Mouse (Mus musculus) megakaryocyte, embryonic 14.5 days (primary cell): ENCODE measurements around the gene Clec3a. TPM values are rescaled to one million over a fixed set of nuclear protein-coding genes. Genes with fewer than 3 reads are reported as not detected.

Source experiments
- H3K27me3 ChIP-seq: replicated peaks from 2 replicates; pipeline ENCODE3; 2012; ENCODE audit warnings: inconsistent platforms
- H3K36me3 ChIP-seq: replicated peaks from 2 replicates; pipeline ENCODE3; 2012; ENCODE audit warnings: low read length, inconsistent platforms, mixed read lengths
- H3K4me1 ChIP-seq: 2 replicates; pipeline ENCODE4 v1.6.1; 2012; ENCODE audit warnings: inconsistent platforms
- H3K4me3 ChIP-seq: replicated peaks from 2 replicates; pipeline ENCODE3; 2012; ENCODE audit warnings: moderate library complexity, mild to moderate bottlenecking, inconsistent platforms
- H3K9me3 ChIP-seq: 2 replicates; pipeline ENCODE4 v1.6.1; 2012; ENCODE audit warnings: inconsistent platforms
- FLI1 ChIP-seq: IDR thresholded peaks from 2 replicates; pipeline ENCODE4 v1.6.1; 2012; ENCODE audit warnings: low read length, inconsistent platforms, mixed read lengths
- GATA1 ChIP-seq: IDR thresholded peaks from 3 replicates; pipeline ENCODE4 v1.6.1; 2012; ENCODE audit warnings: mixed read lengths, low read length, inconsistent platforms, borderline replicate concordance
- polyA plus RNA-seq: library from polyadenylated mRNA; stranded (reverse); fragments of >175 nt; gene quantifications from 2 replicates; pipeline ENCODE4 v1.2.3, GENCODE M21; 2012; ENCODE audit warnings: low replicate concordance; ENCODE audit not compliant: insufficient read depth

Gene Clec3a
- polyA plus RNA-seq, 1 experiment = not detected

- Histone ChIP-seq H3K9me3 (peaks cover 15% of the 10 kb centered on the region), H3K4me1 (no peaks in the 10 kb centered on the region), H3K27me3 (peaks cover 2% of the 10 kb centered on the region), H3K36me3 (no peaks in the 10 kb centered on the region), H3K4me3 (no peak overlapping the region)
- TF ChIP-seq GATA1 (no peak), FLI1 (no peak)
Measured at GRCm38 (mm10) chr8:114418486-114418885, 600 bp downstream of the Clec3a start.

GRCm38 (mm10) chr8:114418904-114419303, 1.0 kb downstream of the Clec3a start:
- H3K27me3 ChIP-seq = peaks cover 2% of the 10 kb centered on the region
- H3K9me3 ChIP-seq = peaks cover 14% of the 10 kb centered on the region
- no peaks in the 10 kb centered on the region for H3K4me1 ChIP-seq
- no peak overlapping the region for H3K4me3 ChIP-seq
- TF ChIP-seq GATA1 = no peak
- no peaks in the 10 kb centered on the region for H3K36me3 ChIP-seq

- no peaks in the 10 kb centered on the region for H3K4me1 ChIP-seq
- no peak for TF ChIP-seq GATA1
- no peak for TF ChIP-seq FLI1
- no peaks in the 10 kb centered on the region for H3K36me3 ChIP-seq
- peaks cover 2% of the 10 kb centered on the region for H3K27me3 ChIP-seq
- H3K9me3 ChIP-seq = peaks cover 13% of the 10 kb centered on the region; the same call in 1 of the 2 replicates
- no peak overlapping the region for H3K4me3 ChIP-seq
Measured at GRCm38 (mm10) chr8:114421544-114421943, 3.7 kb downstream of the Clec3a start.

GRCm38 (mm10) chr8:114438236-114438635, 20.4 kb downstream of the Clec3a start:
- no peak for TF ChIP-seq FLI1
- H3K4me3 ChIP-seq = peak overlapping the region; percentile 50
- H3K36me3 ChIP-seq = peaks cover 2% of the 10 kb centered on the region

GRCm38 (mm10) chr8:114439334-114440204, 21.7 kb downstream of the Clec3a start, which contains the start of gene Wwox:
TSS of gene Wwox (plus strand) at chr8:114439655.
- TF ChIP-seq GATA1 (no peak), FLI1 (no peak)
- Histone ChIP-seq H3K4me3 (peak within 1 kb of the TSS; percentile 92), H3K9me3 (no peaks in the 10 kb centered on the region), H3K4me1 (peaks cover 30% of the 10 kb centered on the region), H3K36me3 (peaks cover 8% of the 10 kb centered on the region), H3K27me3 (no peaks in the 10 kb centered on the region)

More at GRCm38 (mm10) chr8:114438236-114438635, 20.4 kb downstream of the Clec3a start:
- Histone ChIP-seq H3K27me3 (no peaks in the 10 kb centered on the region), H3K9me3 (no peaks in the 10 kb centered on the region), H3K4me1 (peaks cover 30% of the 10 kb centered on the region)

- peak overlapping the region; percentile 92 for H3K4me3 ChIP-seq
- H3K27me3 ChIP-seq = no peaks in the 10 kb centered on the region
- TF ChIP-seq FLI1 (no peak), GATA1 (no peak)
- peaks cover 30% of the 10 kb centered on the region for H3K4me1 ChIP-seq
- no peaks in the 10 kb centered on the region for H3K9me3 ChIP-seq
- H3K36me3 ChIP-seq = peaks cover 14% of the 10 kb centered on the region
Measured at GRCm38 (mm10) chr8:114440205-114440589, 22.3 kb downstream of the Clec3a start.

GRCm38 (mm10) chr8:114441616-114442015, 23.7 kb downstream of the Clec3a start:
- H3K27me3 ChIP-seq = no peaks in the 10 kb centered on the region
- TF ChIP-seq FLI1 (no peak), GATA1 (no peak)
- no peak overlapping the region for H3K4me3 ChIP-seq
- no peaks in the 10 kb centered on the region for H3K9me3 ChIP-seq
- peaks cover 29% of the 10 kb centered on the region for H3K36me3 ChIP-seq
- peaks cover 30% of the 10 kb centered on the region for H3K4me1 ChIP-seq

GRCm38 (mm10) chr8:114446884-114447283, 29.0 kb downstream of the Clec3a start:
- Histone ChIP-seq H3K4me3 (no peak overlapping the region), H3K9me3 (no peaks in the 10 kb centered on the region), H3K4me1 (peaks cover 7% of the 10 kb centered on the region), H3K36me3 (peaks cover 80% of the 10 kb centered on the region), H3K27me3 (no peaks in the 10 kb centered on the region)
- TF ChIP-seq GATA1 = no peak
- TF ChIP-seq FLI1 = no peak

- Histone ChIP-seq H3K4me3 (no peak overlapping the region), H3K36me3 (peaks cover 52% of the 10 kb centered on the region), H3K27me3 (no peaks in the 10 kb centered on the region), H3K9me3 (no peaks in the 10 kb centered on the region), H3K4me1 (peaks cover 4% of the 10 kb centered on the region; the same call in 1 of the 2 replicates)
- TF ChIP-seq GATA1 (no peak), FLI1 (no peak)
Measured at GRCm38 (mm10) chr8:114452278-114452677, 34.4 kb downstream of the Clec3a start.

GRCm38 (mm10) chr8:114452781-114453221, 34.9 kb downstream of the Clec3a start:
- Histone ChIP-seq H3K4me3 (no peak overlapping the region), H3K4me1 (peaks cover 4% of the 10 kb centered on the region; the same call in 1 of the 2 replicates), H3K36me3 (peaks cover 52% of the 10 kb centered on the region), H3K9me3 (no peaks in the 10 kb centered on the region), H3K27me3 (no peaks in the 10 kb centered on the region)
- TF ChIP-seq FLI1 = no peak
- TF ChIP-seq GATA1 = no peak

- no peaks in the 10 kb centered on the region for H3K27me3 ChIP-seq
- H3K9me3 ChIP-seq = no peaks in the 10 kb centered on the region
- peaks cover 4% of the 10 kb centered on the region; the same call in 1 of the 2 replicates for H3K4me1 ChIP-seq
- H3K4me3 ChIP-seq = no peak overlapping the region
- no peak for TF ChIP-seq FLI1
- TF ChIP-seq GATA1 = no peak
- H3K36me3 ChIP-seq = peaks cover 38% of the 10 kb centered on the region
Measured at GRCm38 (mm10) chr8:114455302-114455701, 37.4 kb downstream of the Clec3a start.
